Mouse (Mus musculus): ENCODE measurements around the gene Xlr4b. TPM values are rescaled to one million over a fixed set of nuclear protein-coding genes. Genes with fewer than 3 reads are reported as not detected.
"Not testable (repeated sequence)": the region's sequence is repeated elsewhere in the genome, so short reads cannot be mapped to it uniquely, and the experiment has no call there.

The Xlr4b gene
- 0.57 and 1.4 TPM in 2 replicates for polyA plus RNA-seq (2015; fragmentation: Nextera tagmentation; extraction: Ambion mirVana)

DNA sequence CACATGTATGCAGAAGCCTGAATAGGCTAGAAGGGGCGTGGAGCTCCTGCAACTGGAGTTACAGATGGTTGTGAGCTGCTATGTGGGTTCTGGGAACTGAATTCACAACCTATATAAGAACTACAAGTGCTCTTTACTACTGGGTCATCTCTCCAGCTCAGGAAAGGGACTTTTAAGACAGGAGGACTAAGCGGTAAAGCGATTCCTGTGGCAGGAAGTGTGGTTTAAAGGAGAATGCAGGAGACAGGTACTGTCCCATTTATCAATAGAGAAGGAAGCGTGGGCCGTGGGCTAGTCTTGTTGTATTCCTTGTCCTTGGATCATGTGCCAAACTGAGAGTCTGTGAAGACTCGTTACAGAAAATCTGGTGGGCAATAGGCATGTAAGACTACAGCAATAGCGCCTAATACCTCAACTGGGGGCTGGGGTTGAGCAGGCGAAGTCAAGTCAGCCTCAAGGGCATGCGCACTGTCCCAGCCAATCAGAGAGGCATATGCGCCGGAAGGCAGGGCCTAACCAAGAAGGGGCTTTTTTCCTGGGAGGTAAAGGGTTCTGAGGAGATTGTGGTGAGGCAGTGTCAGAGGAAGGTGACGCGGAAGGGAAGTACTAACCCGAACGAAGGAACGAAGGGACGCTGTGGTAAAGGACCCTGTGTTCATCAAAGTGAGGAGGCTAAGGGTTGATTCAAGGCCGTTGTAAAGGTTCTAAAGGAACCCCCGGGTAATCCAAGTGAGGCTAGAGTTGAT, at the start of gene Xlr4b:
TSS of gene Xlr4b (plus strand) at position 515 of the 746 bp plus-strand sequence.
- not testable (repeated sequence) for H3K36me3 ChIP-seq (replicated peaks); H3K4me3 ChIP-seq; H3K9me3 ChIP-seq; ATAC-seq (replicated peaks); H3K9ac ChIP-seq; H3K27me3 ChIP-seq (replicated peaks); H3K27ac ChIP-seq; H3K4me1 ChIP-seq; H3K4me2 ChIP-seq
- WGBS = 84% methylated on average over 19 of the region's 19 CpGs

DNA sequence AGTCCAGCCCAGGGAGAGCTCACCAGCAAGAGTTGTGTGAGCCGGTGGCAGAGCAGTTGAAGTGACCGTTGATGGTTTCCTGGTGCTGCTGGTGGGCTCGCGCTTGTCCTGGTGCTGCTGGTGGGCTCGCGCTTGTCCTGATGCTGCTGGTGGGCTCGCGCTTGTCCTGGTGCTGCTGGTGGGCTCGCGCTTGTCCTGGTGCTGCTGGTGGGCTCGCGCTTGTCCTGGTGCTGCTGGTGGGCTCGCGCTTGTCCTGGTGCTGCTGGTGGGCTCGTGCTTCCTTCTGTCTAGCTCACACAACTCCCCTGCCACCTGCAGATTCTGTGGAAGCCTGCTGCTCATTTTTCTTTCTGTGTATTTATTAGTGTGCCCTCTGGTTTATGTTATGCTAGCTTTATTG, 37.2 kb upstream of the Xlr4b start, which contains the start of gene Spin2d:
TSS of gene Spin2d (minus strand) at position 101 of the 400 bp plus-strand sequence.
- 88% methylated on average over 4 of the region's 15 CpGs for WGBS
- H3K4me1 ChIP-seq; H3K4me2 ChIP-seq; H3K27me3 ChIP-seq (replicated peaks); H3K36me3 ChIP-seq (replicated peaks); H3K9ac ChIP-seq; H3K27ac ChIP-seq; H3K4me3 ChIP-seq; H3K9me3 ChIP-seq; ATAC-seq (replicated peaks): not testable (repeated sequence)

DNA sequence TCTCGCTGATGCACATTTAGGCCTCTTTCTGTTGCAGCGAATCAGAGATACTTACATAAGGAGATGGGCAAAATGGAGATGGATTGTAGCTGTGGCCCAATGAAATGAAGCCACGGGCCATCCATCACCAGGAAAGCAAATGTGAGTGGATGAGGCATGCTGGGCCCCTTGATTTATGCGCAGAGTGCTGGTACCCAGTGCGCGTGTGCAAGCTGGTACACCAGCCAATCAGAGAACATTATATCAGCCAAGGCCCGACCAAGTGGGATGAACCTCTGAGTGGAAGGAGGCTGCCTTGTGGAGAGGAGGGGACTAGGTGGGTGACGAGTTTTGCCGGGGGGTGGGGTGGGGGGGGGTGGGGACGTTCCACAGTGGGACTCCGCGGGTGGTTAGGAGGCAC, 22.2 kb upstream of the Xlr4b start, which contains the start of gene Xlr3b:
TSS of gene Xlr3b (plus strand) at position 274 of the 400 bp plus-strand sequence.
- ATAC-seq (replicated peaks) = peak; percentile 80
- not testable (repeated sequence) for H3K4me2 ChIP-seq; H3K27me3 ChIP-seq (replicated peaks); H3K9ac ChIP-seq; H3K4me3 ChIP-seq; H3K9me3 ChIP-seq; H3K4me1 ChIP-seq; H3K36me3 ChIP-seq (replicated peaks); H3K27ac ChIP-seq
- 75% methylated on average over 12 of the region's 12 CpGs for WGBS

DNA sequence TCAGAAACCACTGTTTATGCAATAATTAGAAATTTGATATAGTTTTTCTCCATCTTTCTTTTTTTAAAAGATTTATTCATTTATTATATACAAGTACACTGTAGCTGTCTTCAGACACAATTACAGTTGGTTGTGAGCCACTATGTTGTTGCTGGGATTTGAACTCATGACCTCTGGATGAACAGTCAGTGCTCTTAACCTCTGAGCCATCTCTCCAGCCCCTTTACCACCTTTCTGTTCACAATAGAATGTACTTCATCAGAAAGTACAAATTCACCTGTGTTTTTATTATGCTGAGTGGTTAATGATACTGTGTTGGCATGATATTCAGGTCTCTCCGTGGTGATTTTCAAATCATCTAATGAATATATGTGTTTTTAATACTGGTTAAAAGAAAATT, 11.2 kb downstream of the Xlr4b start:
- Histone ChIP-seq H3K9me3 (no peaks in the 10 kb centered on the region), H3K9ac (no peak overlapping the region), H3K4me3 (no peak overlapping the region), H3K4me1 (peaks cover under 1% of the 10 kb centered on the region; the same call in 1 of the 2 replicates), H3K27me3 (replicated peaks) (no peaks in the 10 kb centered on the region), H3K27ac (no peak overlapping the region), H3K36me3 (replicated peaks) (no peaks in the 10 kb centered on the region), H3K4me2 (no peak overlapping the region)
- 50% methylated on average over 1 of the region's 1 CpGs for WGBS
- ATAC-seq (replicated peaks) = no peak

DNA sequence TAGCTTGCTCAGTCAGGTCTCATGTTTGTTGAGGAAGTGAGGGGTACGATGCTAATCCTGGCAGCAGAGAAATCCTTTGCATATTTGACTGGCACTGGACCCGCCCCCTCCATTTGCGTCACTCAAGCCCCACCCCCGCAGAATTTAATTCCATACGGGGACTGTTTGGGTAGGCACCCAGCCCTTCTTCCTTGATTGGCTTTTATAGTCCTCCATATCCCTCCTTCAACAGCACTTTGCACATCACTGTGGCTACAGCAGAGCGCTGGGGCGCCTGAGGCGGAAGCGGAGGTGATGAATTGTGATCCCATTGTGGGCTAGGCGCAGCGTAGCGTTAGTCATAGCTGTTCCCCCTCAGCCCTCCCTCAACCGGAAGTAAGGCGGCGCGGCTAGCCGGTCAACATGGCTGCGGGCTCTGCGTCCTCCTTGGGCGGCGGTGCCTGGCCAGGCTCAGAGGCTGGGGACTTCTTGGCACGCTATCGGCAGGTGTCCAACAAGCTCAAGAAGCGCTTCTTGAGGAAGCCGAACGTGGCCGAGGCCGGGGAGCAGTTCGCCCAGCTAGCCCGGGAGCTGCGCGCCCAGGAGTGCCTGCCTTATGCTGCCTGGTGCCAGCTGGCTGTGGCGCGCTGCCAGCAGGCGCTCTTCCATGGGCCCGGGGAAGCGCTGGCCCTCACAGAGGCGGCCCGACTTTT, 13.9 kb downstream of the Xlr4b start, which contains the start of gene F8a:
TSS of gene F8a (plus strand) at position 378 of the 692 bp plus-strand sequence.
- Histone ChIP-seq H3K27me3 (replicated peaks) (no peaks in the 10 kb centered on the region), H3K36me3 (replicated peaks) (no peaks in the 10 kb centered on the region), H3K4me2 (peak within 1 kb of the TSS; percentile 55), H3K4me3 (peak within 1 kb of the TSS; percentile 69), H3K27ac (peak within 1 kb of the TSS; percentile 95), H3K9me3 (no peaks in the 10 kb centered on the region), H3K4me1 (peaks cover 3% of the 10 kb centered on the region; the same call in 1 of the 2 replicates), H3K9ac (peak within 1 kb of the TSS; percentile 63)
- ATAC-seq (replicated peaks) = peak; percentile 98
- 29% methylated on average over 39 of the region's 39 CpGs for WGBS

DNA sequence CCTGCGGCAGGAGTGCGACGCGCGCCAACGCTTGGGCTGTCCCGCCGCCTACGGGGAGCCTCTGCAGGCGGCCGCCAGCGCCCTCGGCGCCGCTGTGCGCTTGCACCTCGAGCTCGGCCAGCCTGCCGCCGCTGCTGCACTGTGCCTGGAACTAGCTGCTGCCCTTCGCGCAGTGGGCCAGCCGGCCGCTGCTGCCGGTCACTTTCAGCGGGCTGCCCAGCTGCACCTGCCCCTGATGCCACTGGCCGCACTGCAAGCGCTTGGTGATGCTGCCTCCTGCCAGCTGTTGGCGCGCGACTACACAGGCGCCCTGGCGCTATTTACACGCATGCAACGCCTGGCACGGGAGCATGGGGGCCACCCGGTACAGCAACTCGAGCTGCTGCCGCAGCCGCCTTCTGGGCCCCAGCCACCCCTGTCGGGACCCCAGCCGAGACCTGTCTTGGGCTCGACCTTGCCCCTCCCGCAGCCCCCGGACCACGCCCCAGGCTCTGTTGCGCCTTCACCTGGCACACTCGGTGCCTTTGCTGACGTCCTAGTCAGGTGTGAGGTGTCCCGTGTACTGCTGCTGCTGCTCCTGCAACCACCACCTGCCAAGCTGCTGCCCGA, 14.6 kb downstream of the Xlr4b start:
- Histone ChIP-seq H3K4me1 (peaks cover 3% of the 10 kb centered on the region; the same call in 1 of the 2 replicates), H3K27ac (peak overlapping the region; percentile 95), H3K27me3 (replicated peaks) (no peaks in the 10 kb centered on the region), H3K4me2 (peak overlapping the region; percentile 55), H3K4me3 (peak overlapping the region; percentile 69), H3K36me3 (replicated peaks) (no peaks in the 10 kb centered on the region), H3K9me3 (no peaks in the 10 kb centered on the region), H3K9ac (peak overlapping the region; percentile 63)
- peak; percentile 87 for ATAC-seq (replicated peaks)
- 16% methylated on average over 51 of the region's 51 CpGs for WGBS

DNA sequence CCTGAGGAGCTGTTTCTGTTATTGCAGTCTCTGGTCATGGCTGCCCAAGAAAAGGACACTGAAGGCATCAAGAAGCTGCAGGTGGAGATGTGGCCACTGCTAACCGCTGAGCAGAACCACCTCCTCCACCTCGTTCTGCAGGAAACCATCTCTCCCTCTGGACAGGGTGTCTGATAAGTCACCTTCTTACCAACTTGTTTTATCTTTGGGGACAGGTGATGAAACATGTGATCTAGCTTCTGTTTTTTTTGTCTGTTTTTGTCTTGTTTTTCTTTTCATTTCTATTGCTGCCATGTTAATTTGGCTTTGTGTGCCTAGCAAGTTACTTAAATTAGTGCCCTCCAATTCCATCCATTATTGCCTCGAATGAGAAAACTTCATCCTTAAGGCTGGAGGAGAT, 15.2 kb downstream of the Xlr4b start:
- no peaks in the 10 kb centered on the region for H3K9me3 ChIP-seq
- peak overlapping the region; percentile 95 for H3K27ac ChIP-seq
- peak overlapping the region; percentile 69 for H3K4me3 ChIP-seq
- H3K36me3 ChIP-seq (replicated peaks) = no peaks in the 10 kb centered on the region
- H3K4me2 ChIP-seq = peak overlapping the region; percentile 55
- 29% methylated on average over 3 of the region's 3 CpGs for WGBS
- H3K4me1 ChIP-seq = peaks cover 3% of the 10 kb centered on the region; the same call in 1 of the 2 replicates
- no peak for ATAC-seq (replicated peaks)
- H3K27me3 ChIP-seq (replicated peaks) = no peaks in the 10 kb centered on the region
- H3K9ac ChIP-seq = peak overlapping the region; percentile 63

DNA sequence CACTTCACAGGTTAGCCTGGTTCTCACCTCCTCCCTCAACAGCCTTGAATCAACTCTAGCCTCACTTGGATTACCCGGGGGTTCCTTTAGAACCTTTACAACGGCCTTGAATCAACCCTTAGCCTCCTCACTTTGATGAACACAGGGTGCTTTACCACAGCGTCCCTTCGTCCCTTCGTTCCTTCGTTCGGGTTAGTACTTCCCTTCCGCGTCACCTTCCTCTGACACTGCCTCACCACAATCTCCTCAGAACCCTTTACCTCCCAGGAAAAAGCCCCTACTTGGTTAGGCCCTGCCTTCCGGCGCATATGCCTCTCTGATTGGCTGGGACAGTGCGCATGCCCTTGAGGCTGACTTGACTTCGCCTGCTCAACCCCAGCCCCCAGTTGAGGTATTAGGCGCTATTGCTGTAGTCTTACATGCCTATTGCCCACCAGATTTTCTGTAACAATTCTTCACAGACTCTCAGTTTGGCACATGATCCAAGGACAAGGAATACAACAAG, 28.7 kb downstream of the Xlr4b start, which contains the start of gene Xlr4c:
TSS of gene Xlr4c (minus strand) at position 310 of the 505 bp plus-strand sequence.
- H3K4me2 ChIP-seq; ATAC-seq (replicated peaks); H3K36me3 ChIP-seq (replicated peaks); H3K4me3 ChIP-seq; H3K27ac ChIP-seq; H3K9me3 ChIP-seq; H3K27me3 ChIP-seq (replicated peaks); H3K9ac ChIP-seq; H3K4me1 ChIP-seq: not testable (repeated sequence)
- WGBS = 81% methylated on average over 14 of the region's 14 CpGs

DNA sequence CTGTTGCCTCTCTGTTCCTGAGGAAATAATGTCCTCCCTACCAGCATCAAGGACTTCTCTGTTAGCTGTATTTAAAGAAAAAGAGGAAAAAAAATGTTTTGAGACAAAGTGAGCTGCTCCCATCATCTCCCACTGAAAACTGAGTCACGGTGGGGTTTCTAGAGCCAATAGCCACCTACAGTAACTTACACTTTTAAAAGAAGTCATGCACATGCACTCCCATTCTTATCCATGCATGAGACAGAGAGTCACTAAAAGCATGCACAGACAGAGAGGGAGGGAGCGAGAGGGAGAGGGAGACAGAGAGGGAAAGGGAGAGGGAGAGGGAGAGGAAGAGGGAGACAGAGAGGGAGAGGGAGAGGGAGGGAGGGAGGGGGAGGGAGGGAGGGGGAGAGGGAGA, 48.3 kb downstream of the Xlr4b start:
- H3K9me3 ChIP-seq; H3K4me2 ChIP-seq; H3K4me1 ChIP-seq; H3K27me3 ChIP-seq (replicated peaks); H3K36me3 ChIP-seq (replicated peaks); ATAC-seq (replicated peaks); H3K27ac ChIP-seq; H3K9ac ChIP-seq; H3K4me3 ChIP-seq: not testable (repeated sequence)
- WGBS = 85% methylated on average over 1 of the region's 2 CpGs

DNA sequence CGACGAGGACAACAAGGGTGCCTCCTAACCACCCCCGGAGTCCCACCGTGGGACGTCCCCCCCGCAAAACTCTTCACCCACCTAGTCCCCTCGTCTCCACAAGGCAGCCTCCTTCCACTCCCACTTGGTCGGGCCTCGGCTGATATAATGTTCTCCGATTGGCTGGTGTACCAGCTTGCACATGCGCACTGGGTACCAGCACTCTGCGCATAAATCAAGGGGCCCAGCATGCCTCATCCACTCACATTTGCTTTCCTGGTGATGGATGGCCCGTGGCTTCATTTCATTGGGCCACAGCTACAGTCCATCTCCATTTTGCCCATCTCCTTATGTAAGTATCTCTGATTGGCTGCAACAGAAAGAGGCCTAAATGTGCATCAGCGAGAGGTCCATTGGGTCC, 51.1 kb downstream of the Xlr4b start, which contains the start of gene Xlr3c:
TSS of gene Xlr3c (minus strand) at position 121 of the 400 bp plus-strand sequence.
- not testable (repeated sequence) for ATAC-seq (replicated peaks)

More for the DNA sequence above, 51.1 kb downstream of the Xlr4b start, which contains the start of gene Xlr3c:
- H3K27me3 ChIP-seq (replicated peaks); H3K9ac ChIP-seq; H3K27ac ChIP-seq; H3K4me1 ChIP-seq; H3K4me3 ChIP-seq; H3K9me3 ChIP-seq; H3K36me3 ChIP-seq (replicated peaks); H3K4me2 ChIP-seq: not testable (repeated sequence)
- WGBS = 90% methylated on average over 14 of the region's 14 CpGs

Measured in midbrain, embryonic 15.5 days (tissue).